Mouse (Mus musculus) hindbrain, postnatal 0 days (tissue): ENCODE results near the gene Fads1. TPM values are rescaled to one million over a fixed set of nuclear protein-coding genes. Genes with fewer than 3 reads are reported as not detected.
A peak's percentile ranks its signal among the peaks of the same experiment; 100 is the strongest.

Experiments
- ATAC-seq: fragments of 200-750 bp; cut with Nextera tagmentation; 2 replicates; pipeline ENCODE4 v1.8.0; 2017; ENCODE audit warnings: mild to moderate bottlenecking, moderate TSS enrichment, moderate library complexity
- DNase-seq: peaks from one replicate; pipeline ENCODE4 v3.0.0-alpha.2; 2015; ENCODE audit warnings: low spot score
- H3K27ac ChIP-seq: fragments of 300-500 bp; sonication (generic); 2 replicates; pipeline ENCODE4 v1.5.1; 2014; ENCODE audit warnings: mild to moderate bottlenecking
- H3K27me3 ChIP-seq: fragments of 300-500 bp; sonication (generic); 2 replicates; pipeline ENCODE4 v1.6.1; 2014; ENCODE audit warnings: low read length, mixed read lengths; ENCODE audit not compliant: insufficient read depth
- H3K36me3 ChIP-seq: fragments of 300-500 bp; sonication (generic); 2 replicates; pipeline ENCODE4 v1.6.1; 2014; ENCODE audit warnings: low read length, mixed read lengths; ENCODE audit not compliant: insufficient read depth
- H3K4me1 ChIP-seq: fragments of 300-500 bp; sonication (generic); 2 replicates; pipeline ENCODE4 v1.6.1; 2014; ENCODE audit warnings: antibody characterized with exemption, low read length, mixed read lengths; ENCODE audit not compliant: insufficient read depth
- H3K4me2 ChIP-seq: fragments of 300-500 bp; sonication (generic); 2 replicates; pipeline ENCODE4 v1.6.1; 2014; ENCODE audit warnings: low read depth, mild to moderate bottlenecking, low read length, moderate library complexity, mixed read lengths
- H3K4me3 ChIP-seq: fragments of 300-500 bp; sonication (generic); 2 replicates; pipeline ENCODE4 v1.5.1; 2014; ENCODE audit warnings: low read length
- H3K9ac ChIP-seq: fragments of 300-500 bp; sonication (generic); replicated peaks from 2 replicates; pipeline ENCODE4 v1.6.1; 2014; ENCODE audit warnings: mild to moderate bottlenecking, low read length, moderate library complexity, mixed read lengths
- H3K9me3 ChIP-seq: fragments of 300-500 bp; sonication (generic); 2 replicates; pipeline ENCODE4 v1.6.1; 2016; ENCODE audit warnings: low read length, mixed read lengths
- CTCF ChIP-seq: IDR thresholded peaks from 2 replicates; pipeline ENCODE4 v1.5.1; 2016; ENCODE audit warnings: antibody characterized with exemption, control low read depth, low read depth
- WGBS: fragments of 180-500 bp; shearing (Covaris S2); extraction: QIAGEN DNeasy Blood & Tissue Kit; methylation state at CpG from one replicate; pipeline ENCODE4 v1.1.7; 2014; 5-methylcytosine and 5-hydroxymethylcytosine counted together
- polyA plus RNA-seq: library from polyadenylated mRNA; unstranded; fragments of >200 nt; fragmentation: Nextera tagmentation; extraction: Ambion mirVana; gene quantifications from 2 replicates; pipeline ENCODE4 v1.2.1, GENCODE M21; 2015
- total RNA-seq: library from RNA; depleted of rRNA; stranded (reverse); fragments of >200 nt; gene quantifications from 2 replicates; pipeline ENCODE4 v1.2.3, GENCODE M21; 2014

The Fads1 gene
- total and polyA plus RNA-seq, 2 experiments from 2014 or later = 148 to 198 TPM

DNA sequence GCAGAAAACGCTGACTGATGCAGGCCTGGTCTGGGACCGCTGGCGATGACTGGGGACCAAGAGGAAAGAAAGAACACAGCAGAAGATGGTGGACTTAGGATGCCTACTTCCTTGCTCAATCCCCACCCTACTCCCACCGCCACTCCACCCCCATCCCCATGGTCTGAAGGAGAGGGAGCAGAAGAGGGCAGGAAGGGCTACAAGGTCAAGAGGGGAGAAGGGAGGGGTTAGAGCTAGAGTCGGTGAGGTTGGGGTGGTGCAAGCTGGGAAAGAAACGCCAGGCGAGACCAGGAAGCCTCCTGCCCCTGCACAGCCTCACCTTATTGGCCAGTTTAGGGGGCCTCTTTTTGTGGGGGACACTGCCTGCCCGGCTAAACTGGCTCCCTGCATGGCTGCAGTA lies 33.4 kb downstream of the Fads1 start:
- TF ChIP-seq CTCF = no peak
- WGBS = 76% methylated on average over 8 of the region's 8 CpGs
- ATAC-seq = no peak
- H3K4me3 ChIP-seq = no peak overlapping the region
- no peak for DNase-seq
- H3K27ac ChIP-seq = no peak overlapping the region
- H3K27me3 ChIP-seq = no peaks in the 10 kb centered on the region
- H3K9ac ChIP-seq = no peak overlapping the region
- H3K36me3 ChIP-seq = 0 out of 2 replicates have a peak, but pooled peaks cover 2% of the 10 kb centered on the region
- no peaks in the 10 kb centered on the region for H3K4me1 ChIP-seq
- no peaks in the 10 kb centered on the region for H3K9me3 ChIP-seq
- H3K4me2 ChIP-seq = no peak overlapping the region

DNA sequence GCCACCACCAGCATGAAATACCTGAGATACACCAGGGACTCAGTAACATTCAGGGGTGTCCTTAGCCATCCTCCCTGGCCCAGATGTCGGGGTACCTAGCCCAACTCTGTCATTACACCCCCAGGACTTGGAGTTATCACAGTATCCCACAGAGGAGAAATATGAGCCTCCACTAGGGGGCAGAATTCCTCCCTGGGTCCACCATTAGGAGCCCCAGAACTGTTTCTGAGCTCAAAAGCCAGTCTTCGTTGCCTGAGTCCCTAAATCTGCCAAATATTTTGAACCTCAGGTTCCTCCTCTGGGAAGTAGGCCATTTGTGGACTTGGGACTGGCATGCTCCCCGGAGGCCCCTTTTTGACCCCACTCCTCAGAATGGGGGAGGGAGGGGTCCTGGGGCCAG lies 36.4 kb downstream of the Fads1 start:
- Histone ChIP-seq H3K27ac (no peak overlapping the region), H3K4me2 (no peak overlapping the region), H3K9ac (no peak overlapping the region), H3K9me3 (no peaks in the 10 kb centered on the region), H3K27me3 (no peaks in the 10 kb centered on the region), H3K36me3 (no peaks in the 10 kb centered on the region), H3K4me1 (no peaks in the 10 kb centered on the region), H3K4me3 (no peak overlapping the region)
- DNase-seq (peak; percentile 69), ATAC-seq (no peak)
- TF ChIP-seq CTCF = peak; percentile 77
- WGBS = 48% methylated on average over 3 of the region's 3 CpGs

DNA sequence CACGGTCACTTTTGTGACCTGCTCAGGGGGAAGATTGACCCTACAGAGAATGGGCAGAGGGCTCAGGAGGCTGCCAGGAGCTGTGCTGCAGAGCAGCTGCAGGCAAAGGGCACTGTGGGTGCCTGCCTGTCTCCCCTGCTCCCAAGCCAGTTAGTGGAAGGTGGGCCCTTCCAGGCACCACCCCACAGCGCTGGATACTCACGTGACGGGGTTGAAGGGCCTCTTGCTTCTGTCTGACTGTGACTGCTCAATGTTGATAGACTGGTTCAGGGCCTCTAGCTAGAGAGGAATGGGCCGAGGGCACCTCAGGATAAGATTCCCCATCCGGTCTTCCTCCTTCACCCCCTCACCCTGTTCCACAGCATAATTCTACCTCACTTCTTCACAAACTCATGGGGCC lies 36.9 kb downstream of the Fads1 start:
- Histone ChIP-seq H3K27me3 (no peaks in the 10 kb centered on the region), H3K36me3 (no peaks in the 10 kb centered on the region), H3K4me3 (no peak overlapping the region), H3K4me2 (no peak overlapping the region), H3K27ac (no peak overlapping the region), H3K4me1 (no peaks in the 10 kb centered on the region), H3K9me3 (no peaks in the 10 kb centered on the region), H3K9ac (no peak overlapping the region)
- TF ChIP-seq CTCF = no peak
- 79% methylated on average over 6 of the region's 6 CpGs for WGBS
- ATAC-seq (no peak), DNase-seq (no peak)

DNA sequence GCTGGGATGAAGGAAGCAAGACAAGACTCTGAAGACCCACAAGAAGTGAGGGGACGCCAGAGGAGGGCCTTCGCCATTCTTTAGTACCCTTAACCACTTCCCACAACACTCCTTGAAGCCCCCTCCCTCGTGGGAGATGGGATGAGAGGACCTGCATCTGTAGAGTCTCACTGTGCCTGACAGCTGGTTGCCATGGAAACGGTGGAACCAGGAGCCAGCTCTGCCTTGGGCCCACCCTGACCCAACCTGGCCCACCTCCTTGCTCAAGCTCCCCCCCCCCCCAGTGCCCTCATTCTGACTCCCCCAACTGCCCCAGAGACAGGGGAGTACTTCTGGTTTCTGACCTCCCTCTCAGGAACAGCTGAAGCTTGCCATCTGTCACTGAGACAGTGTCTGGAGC lies 38.9 kb downstream of the Fads1 start:
- H3K4me3 ChIP-seq = no peak overlapping the region
- H3K9me3 ChIP-seq = no peaks in the 10 kb centered on the region
- no peak overlapping the region for H3K27ac ChIP-seq
- H3K4me1 ChIP-seq = no peaks in the 10 kb centered on the region
- DNase-seq (peak; percentile 28), ATAC-seq (0 out of 2 replicates have a peak, but pooled peaks have one; percentile 18)
- 69% methylated on average over 4 of the region's 4 CpGs for WGBS
- no peaks in the 10 kb centered on the region for H3K27me3 ChIP-seq
- H3K9ac ChIP-seq = no peak overlapping the region
- H3K36me3 ChIP-seq = no peaks in the 10 kb centered on the region
- H3K4me2 ChIP-seq = no peak overlapping the region
- no peak for TF ChIP-seq CTCF

DNA sequence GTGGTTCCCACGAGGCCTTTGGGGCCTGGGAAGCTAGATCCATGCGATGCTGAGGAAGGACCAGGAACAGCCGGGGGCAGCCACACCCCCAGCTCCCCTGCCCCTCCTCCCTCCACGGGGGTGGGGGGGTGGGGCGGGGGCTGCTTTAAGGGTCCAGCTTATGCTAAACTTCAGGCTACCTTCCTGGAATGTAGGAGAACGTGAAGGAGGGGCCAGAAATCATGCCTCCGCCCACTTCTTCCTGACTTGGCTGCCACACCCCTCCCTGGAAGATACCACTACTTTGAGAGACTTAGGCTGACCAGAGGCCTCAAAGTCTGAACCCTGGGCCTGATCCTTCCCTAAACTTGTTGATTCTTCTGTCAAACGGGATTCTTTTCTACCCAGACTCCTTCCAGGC lies 40.0 kb downstream of the Fads1 start:
- Histone ChIP-seq H3K36me3 (no peaks in the 10 kb centered on the region), H3K4me2 (no peak overlapping the region), H3K9ac (no peak overlapping the region), H3K4me1 (no peaks in the 10 kb centered on the region), H3K4me3 (no peak overlapping the region), H3K27ac (no peak overlapping the region), H3K27me3 (no peaks in the 10 kb centered on the region), H3K9me3 (no peaks in the 10 kb centered on the region)
- DNase-seq (no peak), ATAC-seq (no peak)
- TF ChIP-seq CTCF = no peak
- WGBS = 51% methylated on average over 8 of the region's 8 CpGs

DNA sequence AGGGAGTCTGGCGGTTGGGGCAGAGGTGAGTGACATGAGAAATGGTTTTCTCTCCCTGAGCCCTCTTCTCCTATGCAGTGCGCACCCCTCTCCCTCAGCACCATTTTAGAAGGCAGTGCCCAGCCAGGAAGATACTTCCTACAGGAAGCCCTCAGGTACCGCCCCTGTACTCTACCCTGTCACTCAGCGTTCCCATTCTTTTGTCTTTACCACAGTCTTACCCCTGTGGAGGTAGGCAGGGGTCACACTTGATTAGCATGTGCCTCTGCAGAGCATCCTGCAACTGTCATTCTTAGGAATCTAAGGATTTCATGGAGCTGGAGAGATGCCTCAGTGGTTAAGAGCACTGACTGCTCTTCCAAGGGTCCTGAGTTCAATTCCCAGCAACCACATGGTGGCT lies 40.9 kb downstream of the Fads1 start:
- H3K9me3 ChIP-seq = no peaks in the 10 kb centered on the region
- no peak overlapping the region for H3K4me3 ChIP-seq
- no peak overlapping the region for H3K27ac ChIP-seq
- DNase-seq (no peak), ATAC-seq (no peak)
- no peaks in the 10 kb centered on the region for H3K36me3 ChIP-seq
- no peak overlapping the region for H3K9ac ChIP-seq
- H3K27me3 ChIP-seq = no peaks in the 10 kb centered on the region
- H3K4me2 ChIP-seq = no peak overlapping the region
- no peak for TF ChIP-seq CTCF
- 66% methylated on average over 4 of the region's 4 CpGs for WGBS
- no peaks in the 10 kb centered on the region for H3K4me1 ChIP-seq

DNA sequence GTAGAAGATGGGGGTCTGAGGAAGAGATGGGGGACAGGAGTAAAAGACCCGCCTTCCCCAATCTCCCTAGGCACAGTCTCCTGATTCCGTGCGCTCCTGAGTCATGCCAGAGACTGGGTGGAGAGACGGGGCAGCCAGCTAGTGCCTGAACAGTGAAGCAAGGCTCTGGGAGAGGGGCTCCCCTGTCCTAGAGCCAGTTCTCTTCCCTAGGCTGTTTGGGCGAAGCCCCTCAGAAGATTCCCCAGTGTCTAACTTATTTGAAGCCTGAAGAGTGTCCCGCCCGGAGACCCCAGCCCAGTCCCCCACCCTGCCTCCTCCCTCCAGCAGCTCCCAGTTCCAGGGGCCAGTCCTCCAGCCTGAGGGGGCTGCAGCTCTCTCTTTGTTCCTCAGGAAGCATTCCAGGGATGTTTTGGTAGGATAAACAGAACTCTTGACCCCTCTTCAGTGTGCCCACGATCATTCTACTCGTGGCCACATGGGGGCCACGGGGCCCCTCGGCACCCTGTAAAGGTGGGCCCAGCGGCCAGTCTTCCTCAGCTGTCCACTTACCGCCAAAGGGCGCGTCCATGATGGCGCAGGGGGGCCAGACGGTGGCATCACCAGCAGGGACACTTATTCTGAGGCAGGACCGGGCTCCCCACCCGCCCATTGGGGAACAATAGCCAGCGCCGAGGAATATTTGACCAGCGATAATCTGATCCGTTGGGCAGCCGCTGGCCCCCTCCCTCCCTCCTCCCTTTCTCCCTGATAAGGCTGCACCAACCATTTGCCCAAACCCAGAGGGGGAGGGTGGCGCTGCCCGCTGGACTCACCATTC lies 42.2 kb downstream of the Fads1 start:
- no peak for DNase-seq
- Histone ChIP-seq H3K4me1 (no peaks in the 10 kb centered on the region), H3K36me3 (no peaks in the 10 kb centered on the region), H3K9ac (no peak overlapping the region), H3K4me3 (no peak overlapping the region), H3K27ac (no peak overlapping the region), H3K27me3 (no peaks in the 10 kb centered on the region), H3K4me2 (no peak overlapping the region), H3K9me3 (no peaks in the 10 kb centered on the region)
- 0 out of 2 replicates have a peak, but pooled peaks have one; percentile 1 for TF ChIP-seq CTCF
- 36% methylated on average over 26 of the region's 26 CpGs for WGBS
- ATAC-seq = no peak
